Mouse (Mus musculus): ENCODE measurements at regions not wholly inside any gene's neighbourhood (a gene's known extent, or its start where the extent isn't known, plus 50 kb on each side); places are given as distances from the start of the nearest gene placed in this dataset.

GRCm38 (mm10) chr5:126599561-126599960 lies 642.0 kb upstream of the Tmem132c start:
- TF ChIP-seq POLR2AphosphoS5 (IDR thresholded peaks at IDR 0.05; ENCODE audit: insufficient replicate concordance, low read depth, low read length) = no peak
- no peak for TF ChIP-seq GATA1 (IDR thresholded peaks at IDR 0.05; ENCODE audit: borderline replicate concordance, low read length)
- no peak for TF ChIP-seq CTCF (IDR thresholded peaks at IDR 0.05; ENCODE audit: low read depth, low read length)
